Mouse (Mus musculus) heart, adult 2 months (tissue): Measurements from ENCODE around the gene Mtmr3.

Experiments used
- CTCF ChIP-seq: fragments of 200-600 bp; IDR thresholded peaks from 2 replicates; pipeline ENCODE4 v1.8.1; 2022; ENCODE audit warnings: antibody characterized with exemption, mild to moderate bottlenecking, moderate library complexity
- POLR2A ChIP-seq: fragments of 200-500 bp; IDR thresholded peaks from 2 replicates; pipeline ENCODE4 v1.6.1; 2011; ENCODE audit warnings: mild to moderate bottlenecking, low read depth, low read length, control low read depth; ENCODE audit not compliant: insufficient read depth

GRCm38 (mm10) chr11:4633420-4633819 lies 38.8 kb upstream of the Mtmr3 start:
- TF ChIP-seq CTCF (no peak), POLR2A (no peak)
